Mouse (Mus musculus): Measurements from ENCODE around the gene F5. TPM values are rescaled to one million over a fixed set of nuclear protein-coding genes. Genes with fewer than 3 reads are reported as not detected.

F5 gene
- polyA plus RNA-seq, 1 experiment, result 0.78 TPM

GRCm38 (mm10) chr1:164248465-164249331, 97.1 kb downstream of the F5 start, which contains the start of gene Slc19a2:
TSS of gene Slc19a2 (plus strand) at chr1:164249046.
- TF ChIP-seq POLR2A (IDR thresholded peaks at IDR 0.05; ENCODE audit: control insufficient read depth, extremely low read depth, insufficient read depth, low read length, poor library complexity) (peak; percentile 69), CTCF (IDR thresholded peaks at IDR 0.05; ENCODE audit: borderline replicate concordance, control insufficient read depth, extremely low read depth, insufficient read depth, low read length, poor library complexity) (0 out of 2 replicates have a peak, but pooled peaks have one; percentile 27)
- under 1% methylated on average over 79 of the region's 79 CpGs for WGBS
- H3K27me3 ChIP-seq (ENCODE audit: control insufficient read depth, insufficient read depth, low read length), result no peaks in the 10 kb centered on the region; the same call in 1 of the 2 replicates
- peak; percentile 97 for DNase-seq
- no peaks in the 10 kb centered on the region for H3K36me3 ChIP-seq (ENCODE audit: control insufficient read depth, insufficient read depth, low read length)
- peaks cover 12% of the 10 kb centered on the region for H3K4me1 ChIP-seq (replicated peaks; ENCODE audit: control insufficient read depth, insufficient read depth, low read length)
- H3K4me3 ChIP-seq (ENCODE audit: control insufficient read depth, insufficient read depth, low read length), result peak within 1 kb of the TSS; percentile 95
- H3K27ac ChIP-seq (ENCODE audit: control insufficient read depth, insufficient read depth, low read length), result no peak within 1 kb of the TSS; the same call in 1 of the 2 replicates

DNA sequence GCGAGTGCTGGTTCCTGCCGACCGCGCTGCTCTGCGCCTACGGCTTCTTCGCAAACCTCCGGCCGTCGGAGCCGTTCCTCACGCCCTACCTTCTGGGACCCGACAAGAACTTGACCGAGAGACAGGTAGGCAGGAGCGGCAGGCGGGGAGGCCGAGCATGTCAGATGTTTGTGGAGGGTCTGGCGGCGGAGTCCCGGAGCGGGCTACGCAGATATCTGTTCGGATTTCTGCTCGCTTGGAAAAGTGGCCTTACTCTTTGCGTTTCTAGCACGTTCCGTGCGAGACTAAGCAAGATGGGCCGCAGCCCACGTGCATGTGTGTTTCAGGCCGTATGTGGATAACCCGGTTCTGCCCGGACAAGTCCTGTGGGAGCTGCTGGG, 97.7 kb downstream of the F5 start:
- H3K27ac ChIP-seq (ENCODE audit: control insufficient read depth, insufficient read depth, low read length), result no peak overlapping the region
- H3K27me3 ChIP-seq (ENCODE audit: control insufficient read depth, insufficient read depth, low read length), result no peaks in the 10 kb centered on the region; the same call in 1 of the 2 replicates
- H3K4me1 ChIP-seq (replicated peaks; ENCODE audit: control insufficient read depth, insufficient read depth, low read length), result peaks cover 12% of the 10 kb centered on the region
- no peaks in the 10 kb centered on the region for H3K36me3 ChIP-seq (ENCODE audit: control insufficient read depth, insufficient read depth, low read length)
- DNase-seq, result no peak
- TF ChIP-seq CTCF (IDR thresholded peaks at IDR 0.05; ENCODE audit: borderline replicate concordance, control insufficient read depth, extremely low read depth, insufficient read depth, low read length, poor library complexity) (no peak), POLR2A (IDR thresholded peaks at IDR 0.05; ENCODE audit: control insufficient read depth, extremely low read depth, insufficient read depth, low read length, poor library complexity) (no peak)
- WGBS, result under 1% methylated on average over 33 of the region's 33 CpGs
- peak overlapping the region; percentile 95 for H3K4me3 ChIP-seq (ENCODE audit: control insufficient read depth, insufficient read depth, low read length)

GRCm38 (mm10) chr1:164250391-164251150, 98.9 kb downstream of the F5 start:
- WGBS, result 61% methylated on average over 8 of the region's 8 CpGs
- peaks cover 12% of the 10 kb centered on the region for H3K4me1 ChIP-seq (replicated peaks; ENCODE audit: control insufficient read depth, insufficient read depth, low read length)
- H3K27me3 ChIP-seq (ENCODE audit: control insufficient read depth, insufficient read depth, low read length), result no peaks in the 10 kb centered on the region; the same call in 1 of the 2 replicates
- H3K36me3 ChIP-seq (ENCODE audit: control insufficient read depth, insufficient read depth, low read length), result no peaks in the 10 kb centered on the region
- TF ChIP-seq CTCF (IDR thresholded peaks at IDR 0.05; ENCODE audit: borderline replicate concordance, control insufficient read depth, extremely low read depth, insufficient read depth, low read length, poor library complexity), result no peak
- no peak for TF ChIP-seq POLR2A (IDR thresholded peaks at IDR 0.05; ENCODE audit: control insufficient read depth, extremely low read depth, insufficient read depth, low read length, poor library complexity)
- H3K4me3 ChIP-seq (ENCODE audit: control insufficient read depth, insufficient read depth, low read length), result no peak overlapping the region
- DNase-seq, result no peak
- no peak overlapping the region for H3K27ac ChIP-seq (ENCODE audit: control insufficient read depth, insufficient read depth, low read length)

DNA sequence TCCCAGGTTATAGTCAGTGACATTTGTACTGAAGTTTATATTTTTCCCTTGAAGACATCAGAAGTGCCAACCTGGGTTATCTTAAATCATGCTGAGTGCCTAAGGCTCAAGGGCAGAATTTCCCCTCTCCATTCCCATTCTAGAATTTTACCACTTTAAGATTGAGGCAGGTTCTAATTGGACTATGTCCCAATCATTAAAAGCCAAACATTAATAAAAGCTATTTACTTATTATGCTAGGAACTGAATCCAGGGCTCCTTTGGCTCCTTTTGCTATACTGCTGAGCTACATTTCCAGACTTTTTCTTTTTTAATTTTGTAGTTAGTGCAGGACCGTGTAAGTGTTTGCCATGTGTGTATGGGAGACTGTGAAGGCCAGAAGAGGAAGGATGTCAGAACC, 99.8 kb downstream of the F5 start:
- H3K36me3 ChIP-seq (ENCODE audit: control insufficient read depth, insufficient read depth, low read length), result no peaks in the 10 kb centered on the region
- TF ChIP-seq POLR2A (IDR thresholded peaks at IDR 0.05; ENCODE audit: control insufficient read depth, extremely low read depth, insufficient read depth, low read length, poor library complexity) (no peak), CTCF (IDR thresholded peaks at IDR 0.05; ENCODE audit: borderline replicate concordance, control insufficient read depth, extremely low read depth, insufficient read depth, low read length, poor library complexity) (no peak)
- H3K4me1 ChIP-seq (replicated peaks; ENCODE audit: control insufficient read depth, insufficient read depth, low read length), result peaks cover 12% of the 10 kb centered on the region
- no peak overlapping the region for H3K4me3 ChIP-seq (ENCODE audit: control insufficient read depth, insufficient read depth, low read length)
- DNase-seq, result no peak
- 100% methylated on average over 1 of the region's 1 CpGs for WGBS
- no peak overlapping the region for H3K27ac ChIP-seq (ENCODE audit: control insufficient read depth, insufficient read depth, low read length)
- H3K27me3 ChIP-seq (ENCODE audit: control insufficient read depth, insufficient read depth, low read length), result no peaks in the 10 kb centered on the region; the same call in 1 of the 2 replicates

DNA sequence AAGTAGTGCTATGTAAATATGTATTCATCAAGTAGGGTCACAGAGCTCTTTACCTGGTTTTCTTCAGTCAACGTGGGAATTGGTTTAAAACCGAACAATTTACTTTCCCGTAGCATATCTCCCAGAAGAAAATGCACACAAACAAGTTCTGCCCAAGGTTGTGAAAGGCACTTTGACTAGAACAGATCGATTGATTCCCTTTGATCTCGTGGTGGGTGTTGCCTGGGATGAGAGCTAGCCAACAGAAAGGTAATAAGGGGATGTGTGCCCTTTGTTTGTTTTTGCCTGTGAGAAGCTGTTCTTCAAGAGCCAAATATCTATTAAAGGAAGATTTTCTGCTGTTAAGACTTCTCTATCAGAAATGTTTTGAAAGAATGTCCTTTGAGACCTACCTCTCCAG, 100.9 kb downstream of the F5 start:
- H3K27ac ChIP-seq (ENCODE audit: control insufficient read depth, insufficient read depth, low read length), result no peak overlapping the region
- no peaks in the 10 kb centered on the region for H3K36me3 ChIP-seq (ENCODE audit: control insufficient read depth, insufficient read depth, low read length)
- WGBS, result 90% methylated on average over 5 of the region's 5 CpGs
- H3K27me3 ChIP-seq (ENCODE audit: control insufficient read depth, insufficient read depth, low read length), result no peaks in the 10 kb centered on the region; the same call in 1 of the 2 replicates
- H3K4me1 ChIP-seq (replicated peaks; ENCODE audit: control insufficient read depth, insufficient read depth, low read length), result peaks cover 10% of the 10 kb centered on the region
- no peak for TF ChIP-seq CTCF (IDR thresholded peaks at IDR 0.05; ENCODE audit: borderline replicate concordance, control insufficient read depth, extremely low read depth, insufficient read depth, low read length, poor library complexity)
- TF ChIP-seq POLR2A (IDR thresholded peaks at IDR 0.05; ENCODE audit: control insufficient read depth, extremely low read depth, insufficient read depth, low read length, poor library complexity), result no peak
- no peak for DNase-seq
- H3K4me3 ChIP-seq (ENCODE audit: control insufficient read depth, insufficient read depth, low read length), result no peak overlapping the region

DNA sequence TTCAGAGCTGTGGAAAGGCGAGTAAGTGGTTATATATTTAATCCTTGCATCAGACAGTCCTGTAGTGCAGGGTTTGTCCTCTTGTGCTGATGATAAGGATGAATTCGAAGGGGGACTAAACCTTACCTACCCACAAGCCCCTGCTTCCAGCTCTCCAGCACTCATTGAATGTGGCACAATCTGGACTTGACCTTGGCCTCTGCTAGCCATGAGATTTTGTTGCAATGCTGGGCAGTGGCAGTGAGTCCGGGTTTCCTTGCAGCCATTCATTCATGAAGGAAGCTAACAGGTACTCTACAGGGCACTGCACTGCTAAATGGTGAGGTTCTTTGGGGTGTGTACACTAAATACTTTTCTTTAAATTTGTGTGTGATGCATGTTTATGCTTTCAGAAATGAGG, 103.2 kb downstream of the F5 start:
- 91% methylated on average over 3 of the region's 3 CpGs for WGBS
- no peaks in the 10 kb centered on the region for H3K36me3 ChIP-seq (ENCODE audit: control insufficient read depth, insufficient read depth, low read length)
- DNase-seq, result no peak
- no peaks in the 10 kb centered on the region; the same call in 1 of the 2 replicates for H3K27me3 ChIP-seq (ENCODE audit: control insufficient read depth, insufficient read depth, low read length)
- TF ChIP-seq CTCF (IDR thresholded peaks at IDR 0.05; ENCODE audit: borderline replicate concordance, control insufficient read depth, extremely low read depth, insufficient read depth, low read length, poor library complexity) (no peak), POLR2A (IDR thresholded peaks at IDR 0.05; ENCODE audit: control insufficient read depth, extremely low read depth, insufficient read depth, low read length, poor library complexity) (no peak)
- no peak overlapping the region for H3K4me3 ChIP-seq (ENCODE audit: control insufficient read depth, insufficient read depth, low read length)
- no peak overlapping the region for H3K27ac ChIP-seq (ENCODE audit: control insufficient read depth, insufficient read depth, low read length)
- peaks cover 3% of the 10 kb centered on the region; the same call in 1 of the 2 replicates for H3K4me1 ChIP-seq (replicated peaks; ENCODE audit: control insufficient read depth, insufficient read depth, low read length)

All from thymus, adult 2 months (tissue).